ENCODE assay signal across 14 mouse cellular contexts in genomic region chr11:7113687-7114086, GRCm38 (mm10). TPM values are rescaled to one million over a fixed set of nuclear protein-coding genes. Genes with fewer than 3 reads are reported as not detected.
DNase-seq lines count a peak whose midpoint lies in the region; TF ChIP-seq lines count a peak whose summit lies in the region.
"Had no signal": no experiment of that assay in that cellular context is flagged by ENCODE, and none has a peak within 500 bp of the region (broad histone marks: within the 10 kb centered on the region; RNA-seq: fewer than 3 reads in every experiment).

No protein-coding gene starts in this region.

- H3K4me1 ChIP-seq in lung, adult 2 months (ENCODE audit: control insufficient read depth, insufficient read depth, low read length) = no peaks in the 10 kb centered on the region
- H3K4me1 ChIP-seq: neural tube, embryonic 12.5 days had no signal

- intact Hi-C loops in heart, postnatal 14 days (cut with DNase I) = no loop called here

- 45% methylated on average over 6 of the region's 6 CpGs for WGBS in lung, adult 2 months

- no peak for TF ChIP-seq POLR2A in lung, adult 2 months (IDR thresholded peaks at IDR 0.05; ENCODE audit: borderline replicate concordance, extremely low read depth, low read depth, low read length)

- DNase-seq in adrenal gland, postnatal 36 days = peak; percentile 14 to 16
- DNase-seq in adrenal gland, postnatal 4 days (ENCODE audit: low spot score in 2 of 2) = no peak
- peak; percentile 17 to 43 for DNase-seq in heart, postnatal 14 days
- DNase-seq in heart, adult 8-10 months (ENCODE audit: low spot score) = no peak
- DNase-seq in lung, postnatal 10 days = peak; percentile 35
- no peak for DNase-seq in lung, adult 2 months
- peak; percentile 58 for DNase-seq in cerebellum, adult 9-11 months
- no peak for DNase-seq in layer of hippocampus, postnatal 25 days (ENCODE audit: extremely low spot score in 1 of 2, low spot score in 1 of 2)
- DNase-seq: thymus, adult 18-20 months had no signal

- H3K4me3 ChIP-seq in lung, adult 2 months (replicated peaks; ENCODE audit: extremely low read depth, low read depth, low read length) = no peak overlapping the region
- H3K4me3 ChIP-seq: heart, embryonic 15.5 days; left cerebral cortex, adult 2 months; neural tube, embryonic 12.5 days had no signal

- TF ChIP-seq CTCF in lung, adult 2 months (IDR thresholded peaks at IDR 0.05; ENCODE audit: insufficient read depth, low read length) = no peak

RNA-seq across cellular contexts. Expression of gene Adcy1, which starts 50.4 kb away (rescaled TPM):
- 1 to 10 TPM; 2.3 to 2.5 TPM for total RNA-seq in adrenal gland, postnatal 36 days (2021)
- 10 to 100 TPM in 1 of 2 experiments, 1 to 10 TPM in 1; 9.8 to 11.3 TPM for total RNA-seq in adrenal gland, postnatal 4 days (2021)
- 1 to 10 TPM; 1.0 to 1.7 TPM for total RNA-seq in heart, postnatal 14 days (2021)
- total RNA-seq in heart, adult 8-10 months (2022) = 1 to 10 TPM; 1.4 to 3.2 (median 2.0) TPM
- 0.75 and 1.3 TPM in 2 replicates for polyA plus RNA-seq in lung, adult 2 months (2012; rRNA removed)
- total RNA-seq in layer of hippocampus, postnatal 25 days (2021) = 100 to 1,000 TPM; 303 to 367 TPM
- total RNA-seq: megakaryocyte progenitor cell, adult 5-6 weeks had no signal
- polyA plus RNA-seq: G1E had no signal

Comparison
In these comparisons a context has a peak if more than half of its experiments do, and no peak if none do; other contexts are left out.
1. DNase-seq: peak in adrenal gland, postnatal 36 days (2 of 2), heart, postnatal 14 days (2 of 2), lung, postnatal 10 days (single experiment) and cerebellum, adult 9-11 months (single experiment); none in adrenal gland, postnatal 4 days (0 of 2), heart, adult 8-10 months (single experiment), lung, adult 2 months (single experiment) and layer of hippocampus, postnatal 25 days (0 of 2).
2. RNA of gene Adcy1, which starts 50.4 kb away (total RNA-seq): 303 to 367 TPM in layer of hippocampus, postnatal 25 days; 9.8 to 11.3 TPM in adrenal gland, postnatal 4 days, 2.3 to 2.5 TPM in adrenal gland, postnatal 36 days, 1.4 to 3.2 TPM in heart, adult 8-10 months and 1.0 to 1.7 TPM in heart, postnatal 14 days; every median in the first group is over 10 times any median in the second.